ENCODE assay signal across 8 mouse cellular contexts in genomic region chr17:90088314-90088650, GRCm38 (mm10).
DNase-seq lines count a peak whose midpoint lies in the region; ATAC-seq lines count a peak whose summit lies in the region.

No protein-coding gene starts in this region.

- DNase-seq in NIH3T3 (ENCODE audit: low read depth): peak; percentile 13
- peak; percentile 99 for DNase-seq in cerebellum, adult 9-11 months
- peak; percentile 89 to 95 for DNase-seq in frontal cortex, adult 2 months (ENCODE audit: extremely low spot score in 1 of 2, low spot score in 1 of 2)
- DNase-seq in left cerebral cortex, adult 11 months (ENCODE audit: low spot score): peak; percentile 85
- peak; percentile 27 for DNase-seq in lung, postnatal 36 days
- peak; percentile 94 for DNase-seq in retina, postnatal 1 day
- no peak for DNase-seq in thymus, postnatal 10 days (ENCODE audit: low spot score in 2 of 2)

- ATAC-seq in hematopoietic stem cell, adult 5-6 weeks (replicated peaks in 1 of 2; ENCODE audit: insufficient read depth in 1 of 2, low FRiP score in 2 of 2, low TSS enrichment in 1 of 2, low read depth in 1 of 2, poor library complexity in 2 of 2, severe bottlenecking in 2 of 2): peak; percentile 92 to 96

Comparison
In these comparisons a context has a peak if more than half of its experiments do, and no peak if none do; other contexts are left out.
1. DNase-seq: peak in NIH3T3 (single experiment), cerebellum, adult 9-11 months (single experiment), frontal cortex, adult 2 months (2 of 2), left cerebral cortex, adult 11 months (single experiment), lung, postnatal 36 days (single experiment) and retina, postnatal 1 day (single experiment); none in thymus, postnatal 10 days (0 of 2).